Mouse (Mus musculus): ENCODE data around the gene Notum.

Notum gene

GRCm38 (mm10) chr11:120633520-120634343, 27.2 kb downstream of the Notum start, which contains the start of gene Mafg:
TSS of gene Mafg (minus strand) at chr11:120633600.
- peak; percentile 92 for DNase-seq (ENCODE audit: low spot score)

GRCm38 (mm10) chr11:120632559-120633519, 28.1 kb downstream of the Notum start:
- DNase-seq (ENCODE audit: low spot score), result peak; percentile 76

GRCm38 (mm10) chr11:120631726-120632448, 29.1 kb downstream of the Notum start:
- no peak for DNase-seq (ENCODE audit: low spot score)

GRCm38 (mm10) chr11:120630881-120631725, 29.9 kb downstream of the Notum start:
- DNase-seq (ENCODE audit: low spot score), result no peak

- DNase-seq (ENCODE audit: low spot score), result no peak
Observed at GRCm38 (mm10) chr11:120630401-120630871, 30.5 kb downstream of the Notum start.

GRCm38 (mm10) chr11:120629911-120630310, 31.1 kb downstream of the Notum start:
- DNase-seq (ENCODE audit: low spot score), result no peak

- no peak for DNase-seq (ENCODE audit: low spot score)
Observed at GRCm38 (mm10) chr11:120629341-120629730, 31.6 kb downstream of the Notum start.

GRCm38 (mm10) chr11:120628601-120629340, 32.2 kb downstream of the Notum start:
- DNase-seq (ENCODE audit: low spot score), result no peak

- no peak for DNase-seq (ENCODE audit: low spot score)
Observed at GRCm38 (mm10) chr11:120627468-120628300, 33.3 kb downstream of the Notum start.

GRCm38 (mm10) chr11:120626785-120627467, 34.0 kb downstream of the Notum start:
- DNase-seq (ENCODE audit: low spot score), result no peak

GRCm38 (mm10) chr11:120625152-120625775, 35.7 kb downstream of the Notum start, which contains the start of gene Sirt7:
TSS of gene Sirt7 (minus strand) at chr11:120625240.
- DNase-seq (ENCODE audit: low spot score), result no peak

GRCm38 (mm10) chr11:120624680-120625111, 36.3 kb downstream of the Notum start:
- DNase-seq (ENCODE audit: low spot score), result peak; percentile 72

GRCm38 (mm10) chr11:120623961-120624679, 36.9 kb downstream of the Notum start:
- no peak for DNase-seq (ENCODE audit: low spot score)

GRCm38 (mm10) chr11:120622805-120623204, 38.2 kb downstream of the Notum start:
- DNase-seq (ENCODE audit: low spot score), result no peak

GRCm38 (mm10) chr11:120620195-120620594, 40.8 kb downstream of the Notum start:
- DNase-seq (ENCODE audit: low spot score), result no peak

- no peak for DNase-seq (ENCODE audit: low spot score)
Observed at GRCm38 (mm10) chr11:120618619-120619535, 42.1 kb downstream of the Notum start.

All from ovary, adult 18-20 months (tissue).